Mouse (Mus musculus) cerebellum, adult 9-11 months (tissue): ENCODE results near the gene Rab15.
"Not testable (repeated sequence)": the region's sequence is repeated elsewhere in the genome, so short reads cannot be mapped to it uniquely, and the experiment has no call there.

Source experiments
- DNase-seq: peaks from one replicate; pipeline ENCODE4 v3.0.0; 2022

The Rab15 gene

DNA sequence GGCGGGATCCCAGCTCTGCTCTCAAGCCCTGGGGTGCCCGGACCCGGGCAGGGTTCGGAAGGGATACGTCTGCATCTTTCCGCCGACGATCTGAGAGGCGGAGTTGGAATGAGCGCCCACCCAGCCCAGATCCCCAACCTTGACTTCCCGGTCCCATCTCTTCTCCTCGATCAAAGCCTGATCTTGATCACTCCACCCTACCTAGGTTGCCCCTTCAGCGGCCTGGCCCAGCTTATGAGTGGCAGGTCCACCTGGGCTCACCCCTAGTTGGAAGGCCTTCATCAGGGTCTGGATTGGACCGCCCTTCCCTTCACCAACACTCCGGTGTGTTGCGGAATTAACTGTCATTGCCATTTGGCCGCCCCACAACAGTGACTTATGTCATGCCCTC is at the start of gene Rab15:
Gene Rab15, minus strand, starts transcription at position 258 of the 391 bp plus-strand sequence.
- peak; percentile 68 for DNase-seq

DNA sequence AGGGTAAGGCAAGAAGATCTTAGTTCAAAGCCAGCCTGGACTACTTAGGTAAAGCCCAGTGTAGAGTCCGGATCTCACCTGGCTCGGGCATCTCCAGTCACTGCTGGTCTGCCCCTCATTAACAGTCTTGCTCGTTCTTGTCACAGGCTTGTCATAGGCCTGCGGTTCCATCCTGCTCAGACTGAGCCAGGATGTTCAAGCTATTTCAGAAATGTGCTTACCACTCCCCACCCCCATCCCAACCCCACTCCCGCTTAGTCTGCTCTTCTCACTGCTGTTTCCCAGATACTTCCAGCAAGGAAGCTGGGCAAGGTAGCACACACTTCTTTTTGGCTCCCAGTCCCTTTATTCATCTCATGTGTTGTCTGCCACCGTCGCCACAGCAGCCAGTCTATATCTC is 46.9 kb upstream of the Rab15 start:
- no peak for DNase-seq

DNA sequence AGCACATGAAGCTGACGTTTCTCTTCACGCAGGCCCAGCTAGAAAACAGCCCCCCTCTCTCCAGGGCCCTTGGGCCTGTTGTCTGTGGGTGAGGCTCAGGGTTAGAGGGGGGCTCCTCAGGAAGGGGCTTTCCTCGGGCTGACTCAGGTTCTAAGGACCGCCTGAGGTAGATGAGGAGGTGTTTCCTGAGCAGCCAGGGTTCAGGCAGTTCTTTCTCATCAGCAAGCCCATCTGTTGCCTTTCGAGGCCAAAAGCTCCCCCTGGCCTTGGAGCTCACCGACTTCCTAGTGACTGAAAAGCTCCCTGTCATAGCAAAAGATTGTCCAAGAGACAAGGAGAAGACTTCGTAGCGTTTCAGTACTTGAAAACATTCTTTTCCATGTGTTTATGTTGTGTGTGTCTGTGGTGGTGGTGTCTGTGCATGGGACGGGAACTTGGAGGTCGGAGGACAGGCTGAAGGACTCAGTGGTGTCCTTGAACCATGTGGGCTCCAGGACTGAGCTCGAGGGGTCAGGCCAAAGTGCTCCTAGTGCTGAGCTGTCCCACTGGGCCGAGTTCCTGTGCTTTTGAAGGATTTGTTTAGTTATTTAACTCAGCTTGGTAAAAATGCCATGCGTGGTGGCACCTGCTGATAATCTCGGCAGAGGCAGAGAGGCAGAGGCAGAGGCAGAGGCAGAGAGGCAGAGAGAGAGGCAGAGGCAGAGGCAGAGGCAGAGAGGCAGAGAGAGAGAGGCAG is 45.9 kb upstream of the Rab15 start:
- DNase-seq: peak; percentile 79

DNA sequence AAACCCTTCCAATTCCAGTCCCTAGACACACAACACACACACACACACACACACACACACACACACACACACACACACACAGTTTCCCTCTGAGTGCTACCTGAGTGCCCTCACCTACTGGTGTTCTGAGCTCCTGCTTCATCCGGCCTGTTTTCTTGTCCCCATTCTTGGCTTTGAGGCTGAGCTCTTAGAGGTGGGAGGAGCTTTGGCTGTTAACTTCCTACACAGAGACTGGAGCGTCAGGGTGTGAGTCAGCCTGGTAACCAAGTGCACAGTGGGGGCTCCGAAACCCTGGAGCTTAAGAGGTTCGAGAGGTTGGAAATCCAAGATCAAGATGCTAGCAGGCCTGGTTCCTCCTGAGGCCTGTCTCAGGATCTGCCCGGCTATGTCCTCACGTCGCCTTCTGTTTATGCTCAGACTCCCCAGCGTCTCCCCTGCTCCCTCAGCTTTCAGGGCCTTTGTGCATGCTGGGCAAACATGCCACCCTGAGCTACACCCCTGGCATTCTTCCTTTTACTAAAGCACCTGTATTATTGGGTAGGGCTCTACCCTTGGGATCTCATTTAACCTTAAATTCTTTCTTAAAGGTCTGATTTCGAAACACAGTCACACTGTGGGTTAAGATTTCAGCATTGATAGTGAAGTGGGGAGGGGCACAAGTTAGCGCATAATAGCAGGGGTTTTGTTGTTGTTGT is 45.0 kb upstream of the Rab15 start:
- DNase-seq: peak; percentile 63

DNA sequence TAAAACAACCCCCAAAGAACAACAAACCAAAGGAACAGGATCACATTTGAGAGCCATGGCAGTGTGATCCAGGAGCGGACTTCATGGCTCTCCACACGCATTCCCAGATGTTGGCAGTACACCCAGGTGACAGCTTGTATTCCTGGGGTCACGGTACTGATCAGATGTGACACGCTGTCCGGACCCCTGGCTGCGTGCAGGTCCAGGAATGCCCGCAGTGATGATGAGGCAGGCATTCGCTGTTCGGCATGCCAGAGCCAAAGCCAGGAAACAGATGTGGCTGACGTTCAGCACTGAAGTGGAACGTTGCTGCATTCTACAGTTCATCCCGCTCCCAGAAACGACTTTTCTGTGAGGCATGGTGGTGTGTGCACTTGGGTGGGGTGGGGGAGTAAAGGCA is 42.6 kb upstream of the Rab15 start:
- DNase-seq: no peak

DNA sequence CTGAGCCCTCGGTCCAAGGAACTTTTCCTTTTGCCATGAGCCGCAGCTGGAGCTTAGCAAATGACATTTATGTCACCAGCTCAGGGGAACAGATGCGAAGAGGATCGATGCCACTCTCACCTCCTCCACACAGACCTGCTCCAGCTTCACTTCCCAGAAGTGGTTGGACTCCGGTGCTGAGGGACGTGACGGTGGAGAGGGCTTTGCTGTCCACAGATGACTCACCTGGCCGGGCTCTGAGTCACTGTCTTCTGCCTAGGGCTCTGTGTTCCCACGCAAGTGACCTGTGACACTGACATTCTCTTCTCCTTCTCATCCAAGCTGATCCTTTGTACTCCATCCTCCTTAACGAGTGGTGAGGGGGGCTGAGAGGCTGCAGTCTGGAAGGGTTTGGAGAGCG is 40.9 kb upstream of the Rab15 start:
- no peak for DNase-seq

DNA sequence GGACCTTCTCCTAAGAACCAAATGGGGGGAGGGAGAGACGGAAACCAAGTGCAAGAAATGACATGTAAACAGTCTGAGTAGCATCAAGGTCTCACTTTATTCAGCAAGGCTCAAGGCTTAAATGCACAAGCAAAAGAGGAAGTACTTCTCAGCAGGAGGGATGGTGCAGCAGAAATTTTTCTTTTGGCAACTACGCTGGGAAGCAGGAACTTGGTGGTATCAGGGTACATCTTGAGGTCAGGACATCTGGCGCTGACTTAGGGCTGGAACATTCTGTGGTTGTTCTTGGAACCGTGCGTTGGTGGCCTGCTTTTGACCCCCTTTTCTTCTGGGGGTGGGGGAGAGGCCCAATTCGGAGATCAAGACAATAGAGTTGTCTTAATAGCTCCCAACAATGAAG is 36.1 kb upstream of the Rab15 start:
- not testable (repeated sequence) for DNase-seq

DNA sequence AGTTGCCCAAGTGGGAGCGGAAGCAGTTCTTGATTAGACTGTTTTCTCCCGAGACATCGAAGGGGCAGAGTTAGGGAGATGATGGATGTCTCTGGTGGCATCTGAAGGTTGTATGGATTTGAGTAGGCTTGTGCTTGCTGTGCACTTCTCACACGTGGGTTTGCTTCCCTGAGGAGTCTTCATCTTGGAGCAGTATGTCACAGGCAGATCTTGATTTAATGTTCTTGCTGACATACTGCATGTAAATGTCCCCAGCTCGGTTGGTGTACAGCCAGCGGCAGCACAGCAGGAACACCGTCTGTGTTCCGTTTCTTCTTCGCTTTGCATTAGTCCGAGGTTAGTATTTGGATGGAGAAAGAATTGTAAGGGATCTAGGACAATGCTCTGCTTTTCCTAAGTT is 34.4 kb upstream of the Rab15 start:
- peak; percentile 73 for DNase-seq

DNA sequence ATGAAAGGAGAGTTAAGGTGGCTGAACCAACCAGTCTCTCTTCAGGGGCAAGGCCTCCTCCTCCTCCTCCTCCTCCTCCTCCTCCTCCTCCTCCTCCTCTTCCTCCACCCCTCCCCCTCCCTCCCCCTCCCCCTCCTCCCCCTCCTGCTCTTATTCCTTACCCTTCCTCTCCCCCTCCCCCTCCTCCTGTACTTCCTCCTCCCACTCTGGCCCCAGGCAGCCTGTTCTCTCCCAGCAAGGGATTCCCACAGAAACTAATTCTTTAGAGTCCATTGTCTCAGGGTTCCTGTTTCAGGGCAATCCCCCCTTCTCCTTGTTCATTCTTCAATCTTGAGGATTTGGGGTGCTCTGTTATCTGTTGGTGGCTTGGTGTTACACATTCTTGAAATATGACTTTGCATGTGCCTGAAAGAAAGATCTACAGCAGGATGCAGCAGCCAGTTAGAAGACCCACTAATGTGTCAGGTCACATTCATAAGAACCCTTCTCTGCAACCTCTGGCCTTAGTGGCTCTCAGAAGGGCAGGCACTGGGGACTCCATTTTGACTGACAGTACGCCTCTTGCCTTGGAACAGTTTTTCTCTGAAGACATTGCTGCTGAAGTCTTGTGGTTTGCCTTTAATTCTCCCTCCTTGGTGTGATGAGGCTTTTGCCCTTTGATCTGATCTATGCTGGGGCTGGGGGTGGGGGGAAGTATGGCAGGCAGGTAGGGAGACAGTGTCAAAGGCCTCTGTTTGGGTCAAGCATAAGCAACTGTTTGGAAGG is 30.9 kb upstream of the Rab15 start:
- no peak for DNase-seq

DNA sequence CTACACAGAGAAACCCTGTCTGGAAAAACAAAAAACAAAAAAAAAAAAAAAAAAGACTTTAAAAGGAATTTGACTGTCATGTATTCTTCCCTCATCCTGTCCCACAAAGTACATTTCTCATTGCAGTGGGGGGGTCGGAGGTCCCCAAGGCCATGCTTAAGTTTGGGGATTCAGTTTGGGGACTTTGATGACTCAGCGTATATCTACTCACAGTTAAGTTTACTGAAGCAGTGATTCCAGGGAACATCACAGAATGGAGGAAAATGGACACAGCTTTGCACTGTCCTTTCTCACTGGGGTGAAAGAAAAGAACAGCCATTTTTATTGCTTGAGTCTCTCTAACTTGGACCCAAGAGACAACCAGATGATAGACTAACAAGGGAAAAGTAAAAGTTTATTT is 29.7 kb upstream of the Rab15 start:
- no peak for DNase-seq

DNA sequence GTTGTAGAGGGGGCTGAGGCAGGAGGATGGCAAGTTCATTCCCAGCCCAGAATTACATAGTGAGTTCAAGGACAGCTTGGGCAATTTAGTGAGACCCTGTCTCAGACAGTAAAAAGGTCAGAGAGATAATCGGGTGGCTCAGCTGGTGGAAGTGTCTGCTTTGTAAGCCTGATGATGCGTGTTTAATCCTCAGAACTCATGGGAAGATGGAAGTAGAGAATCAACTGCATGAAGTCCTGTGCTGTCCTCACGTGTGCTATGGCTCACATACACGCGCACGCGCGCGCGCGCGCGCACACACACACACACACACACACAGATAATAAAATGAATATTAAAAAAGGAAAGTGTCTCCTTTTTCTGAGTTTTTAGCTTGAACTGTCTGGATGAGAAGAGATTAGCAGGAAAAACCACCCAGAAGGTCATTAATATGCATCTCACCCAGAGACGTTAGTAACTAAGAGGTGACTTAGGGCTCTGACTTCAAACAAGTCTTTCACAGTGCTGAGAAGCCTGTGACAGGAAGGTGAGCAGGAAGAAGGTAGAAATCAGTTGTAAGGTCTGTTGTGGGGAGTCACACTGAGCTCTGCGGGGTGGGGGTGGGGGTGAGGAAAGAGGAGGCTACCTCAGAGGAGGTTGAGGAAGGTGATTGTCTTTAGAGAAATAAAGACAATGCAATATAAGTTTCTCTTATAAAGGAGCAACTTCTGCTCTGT is 21.8 kb upstream of the Rab15 start:
- DNase-seq: no peak

DNA sequence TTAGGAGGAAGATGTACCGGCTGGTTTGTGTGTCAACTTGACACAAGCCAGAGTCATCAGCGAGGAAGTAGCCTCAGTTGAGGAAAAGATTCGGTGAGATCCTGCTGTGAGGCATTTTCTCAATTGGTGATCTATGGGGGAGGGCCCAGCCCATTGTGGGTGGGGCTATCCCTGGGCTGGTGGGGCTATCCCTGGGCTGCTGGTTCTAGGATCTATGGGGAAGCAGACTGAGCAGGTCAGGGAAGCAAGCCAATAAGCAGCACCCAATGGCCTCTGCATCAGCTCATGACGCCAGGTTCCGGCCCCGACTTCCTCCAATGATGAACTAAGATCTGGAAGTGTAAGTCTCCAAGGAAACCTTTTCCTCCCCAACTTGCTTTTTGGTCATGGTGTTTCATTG is 17.4 kb upstream of the Rab15 start:
- peak; percentile 47 for DNase-seq

DNA sequence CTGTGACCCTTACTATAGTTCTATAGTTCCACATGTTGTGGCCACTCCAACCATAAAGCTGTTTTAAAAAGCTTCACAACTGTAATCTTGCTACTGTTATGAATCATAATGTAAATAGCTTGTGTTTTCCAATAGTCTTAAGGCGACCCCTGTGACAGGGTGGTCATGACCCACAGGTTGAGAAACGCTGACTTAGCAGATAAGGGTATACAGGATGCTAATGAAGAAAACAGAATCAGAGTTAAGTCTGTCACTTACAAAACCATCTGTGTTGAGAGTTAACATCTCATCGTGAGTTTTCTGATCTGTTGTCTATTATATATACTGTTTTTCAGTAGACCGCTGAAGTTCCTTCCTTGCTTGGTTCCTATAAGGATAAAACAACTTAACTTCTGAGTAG is 16.6 kb upstream of the Rab15 start:
- DNase-seq: no peak

DNA sequence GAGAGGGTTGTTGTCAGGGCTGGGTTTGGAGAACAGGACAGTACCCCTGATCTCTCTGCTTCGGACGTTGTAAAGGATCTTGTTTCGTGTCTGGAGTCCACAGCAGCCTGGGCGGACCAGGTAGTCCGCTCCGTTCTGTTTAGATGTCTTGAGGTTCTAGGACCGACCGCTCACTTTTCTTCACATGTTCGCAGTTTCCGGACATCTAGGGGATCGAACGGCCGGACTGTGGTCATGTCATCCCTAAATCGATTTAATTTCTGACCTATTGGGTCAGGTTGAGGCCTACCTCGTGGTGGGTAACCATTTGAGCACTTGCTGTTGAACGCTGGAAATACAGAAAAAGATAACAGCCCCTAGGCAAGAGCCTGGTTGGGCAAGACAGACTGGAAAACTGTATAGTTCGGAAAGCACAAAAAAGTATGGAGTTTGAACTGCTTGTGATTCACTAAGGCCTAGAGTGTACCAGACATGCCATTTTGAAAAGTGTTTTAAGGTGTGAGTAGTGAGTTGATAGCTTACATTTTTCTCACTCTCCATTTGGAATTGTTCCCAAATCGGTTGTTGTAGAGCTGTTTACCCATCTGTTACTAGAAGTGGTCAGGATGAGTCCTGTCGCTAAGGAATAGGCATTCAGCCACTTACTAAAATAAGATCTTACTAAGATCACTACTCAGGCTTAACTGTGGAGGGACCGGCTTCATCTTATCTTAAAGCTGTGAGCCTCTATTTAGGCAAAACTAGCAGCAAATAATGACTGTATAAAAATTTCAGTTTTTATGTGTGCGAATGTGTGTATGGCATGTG is 15.3 kb upstream of the Rab15 start:
- DNase-seq: no peak

DNA sequence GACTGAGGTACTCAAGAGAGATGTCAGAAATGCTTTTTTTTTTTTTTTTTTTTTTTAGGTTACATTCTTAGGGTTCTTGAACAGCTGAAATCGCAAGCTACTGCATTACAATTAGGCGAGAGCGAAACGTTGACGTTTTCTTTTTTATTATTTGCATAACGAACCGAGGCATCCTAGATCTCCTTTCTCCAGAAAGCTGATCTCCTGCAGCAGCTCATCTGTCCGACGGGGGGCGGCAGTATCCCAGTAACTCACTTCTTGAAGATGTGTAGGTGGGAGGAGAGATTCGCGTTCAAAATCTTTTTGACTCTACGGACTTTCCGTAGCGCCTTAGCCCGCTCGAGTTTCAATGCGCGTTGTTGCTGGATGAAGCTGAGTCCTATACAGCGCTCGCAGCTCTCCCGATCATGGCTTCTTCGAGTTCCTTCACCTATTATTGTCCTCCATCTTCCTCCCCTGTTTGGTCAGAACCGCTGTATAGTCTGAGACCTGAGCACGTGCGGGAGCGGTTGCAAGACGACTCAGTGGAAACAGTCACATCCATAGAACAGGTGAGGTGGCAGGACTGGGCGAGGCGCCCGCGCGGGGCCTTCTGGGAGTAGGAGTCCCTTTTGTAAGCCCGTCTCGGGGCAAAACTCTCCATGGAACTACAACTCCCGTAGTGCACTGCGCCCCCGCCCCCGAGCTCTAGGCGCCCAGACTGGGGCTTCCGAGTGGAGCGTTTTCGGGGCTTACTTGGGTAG is 14.6 kb upstream of the Rab15 start:
- peak; percentile 99 for DNase-seq

DNA sequence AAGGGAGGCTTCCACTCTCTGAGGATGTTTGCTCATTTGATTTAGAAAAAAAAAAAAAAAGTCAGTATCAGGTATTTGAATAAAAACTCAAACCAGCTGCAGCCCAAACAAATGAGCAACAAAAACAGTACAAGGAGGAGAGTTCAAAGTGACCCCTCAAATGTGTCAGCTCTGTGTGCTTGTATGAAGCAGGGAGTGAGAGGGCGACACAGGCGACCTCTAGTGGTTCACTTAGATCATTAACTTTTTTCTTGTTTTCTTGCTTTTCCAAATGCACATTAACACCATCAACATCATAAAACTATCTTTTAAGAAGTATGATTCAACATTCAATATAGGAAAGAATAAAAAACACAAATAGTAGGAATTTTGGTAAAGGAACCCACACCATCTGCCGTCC is 10.0 kb upstream of the Rab15 start:
- DNase-seq: peak; percentile 50

DNA sequence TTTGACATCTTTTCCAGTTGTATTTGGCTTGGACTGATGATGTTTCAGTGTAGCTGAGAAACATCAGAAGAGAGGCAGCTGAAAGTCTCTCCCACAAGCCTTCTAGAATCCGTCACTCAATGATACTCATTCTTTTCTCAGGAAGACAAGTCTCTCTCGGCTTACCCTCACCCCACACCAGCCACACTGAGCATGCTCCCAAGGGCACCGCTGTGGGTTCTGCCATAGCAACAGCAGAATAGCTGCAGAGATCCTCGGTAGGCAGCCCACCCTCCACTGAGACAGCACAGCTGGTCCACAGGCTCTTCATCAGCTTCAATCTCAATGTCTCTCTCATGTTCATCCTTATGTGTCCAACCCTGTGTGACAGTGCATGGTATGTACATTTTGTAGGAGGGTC is 2.6 kb upstream of the Rab15 start:
- no peak for DNase-seq

DNA sequence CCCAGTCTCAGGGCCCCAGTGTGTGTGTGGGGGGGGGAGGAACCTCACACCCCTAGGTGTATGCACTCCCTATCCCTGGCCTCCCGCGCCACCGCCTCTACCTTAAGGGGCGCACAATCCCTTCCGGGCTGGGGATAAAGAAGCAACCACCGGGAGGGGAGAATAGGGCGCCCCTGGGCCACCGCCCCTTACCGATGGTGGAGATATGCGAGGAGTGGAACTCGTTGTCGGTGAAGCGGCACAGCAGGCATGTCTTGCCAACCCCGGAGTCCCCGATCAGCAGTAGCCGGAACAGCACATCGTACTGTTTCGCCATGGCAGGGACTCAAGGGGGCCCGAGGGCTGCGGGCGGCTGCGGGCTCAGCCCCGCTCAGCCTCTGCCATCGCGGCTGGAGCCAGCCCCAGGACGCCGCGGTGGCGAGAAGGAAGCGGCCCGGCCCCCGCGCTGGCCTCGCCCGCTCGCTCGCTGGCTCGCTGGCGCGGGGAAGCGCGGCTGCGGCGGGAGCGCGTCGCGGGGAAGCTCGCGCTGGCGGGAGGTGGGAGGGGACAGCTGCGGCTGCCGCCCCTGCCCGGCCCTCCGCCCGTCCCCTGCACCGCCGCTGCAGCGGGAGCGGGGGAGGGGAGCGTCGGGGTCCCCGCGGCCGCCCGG is 582 bp downstream of the Rab15 start:
- peak; percentile 74 for DNase-seq

DNA sequence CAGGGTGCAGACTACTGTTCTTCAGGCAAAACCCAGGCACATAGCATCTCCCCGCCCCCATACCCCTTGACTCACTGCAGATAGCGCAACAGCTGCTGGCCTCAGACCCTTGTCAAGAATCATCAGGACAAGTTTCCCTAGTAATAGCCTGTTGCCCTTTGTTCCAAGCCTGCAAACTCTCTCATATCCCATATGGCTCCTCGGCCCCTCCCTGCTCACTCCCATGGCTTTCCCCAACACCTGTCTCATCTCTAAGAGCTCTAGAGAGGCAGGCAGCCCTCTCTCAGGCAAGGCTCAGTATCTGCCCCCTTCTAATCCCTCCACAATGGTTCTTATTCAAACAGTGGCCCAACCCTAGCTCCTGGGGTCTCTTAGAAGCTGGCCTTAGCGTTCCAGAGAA is 2.1 kb downstream of the Rab15 start:
- DNase-seq: peak; percentile 63

DNA sequence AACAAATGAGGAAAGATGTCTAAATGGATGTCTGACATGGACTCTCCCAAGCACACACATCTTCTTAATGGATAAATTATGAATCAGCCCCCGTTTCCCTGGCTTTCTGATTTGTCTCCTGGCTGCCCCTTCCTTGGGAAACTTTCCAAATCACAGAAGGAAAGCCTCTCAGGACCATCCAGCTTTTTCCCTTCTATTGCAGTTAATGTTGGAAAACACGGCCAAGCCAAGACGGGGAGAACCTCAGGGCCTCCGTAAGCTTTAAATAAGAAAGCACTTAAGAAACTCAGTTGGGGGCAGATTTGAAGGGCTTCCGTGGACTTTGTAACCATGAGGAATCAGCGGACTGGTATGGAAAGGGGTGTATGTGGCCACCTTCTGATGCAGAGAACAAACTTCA is 2.9 kb downstream of the Rab15 start:
- DNase-seq: no peak

DNA sequence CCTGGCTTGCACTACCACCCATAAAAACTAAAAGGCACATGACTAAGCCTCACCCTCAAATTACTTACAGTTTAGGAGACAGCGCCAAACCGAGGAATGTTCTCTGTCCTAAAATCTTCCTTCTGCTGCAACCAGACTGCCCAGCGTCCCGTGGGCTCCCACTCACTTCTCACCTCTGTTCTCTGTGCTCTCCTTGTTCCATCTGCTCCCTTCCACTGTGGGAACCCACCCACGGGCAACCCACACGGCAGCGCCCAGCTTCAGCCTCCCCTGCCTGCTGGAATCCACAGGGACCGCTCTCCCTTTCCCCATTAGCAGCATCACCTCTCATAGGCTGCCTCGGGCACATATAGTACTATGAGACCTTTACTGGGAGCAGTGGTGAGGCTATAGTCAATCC is 3.8 kb downstream of the Rab15 start:
- DNase-seq: no peak
